Mouse (Mus musculus): ENCODE data around the gene Smtnl1. TPM values are rescaled to one million over a fixed set of nuclear protein-coding genes. Genes with fewer than 3 reads are reported as not detected.
A peak's percentile ranks its signal among the peaks of the same experiment; 100 is the strongest.

Gene Smtnl1
- 0.14 TPM in 1 of 2 replicates, not detected in the other for polyA plus RNA-seq (2015; fragmentation: Nextera tagmentation; extraction: Ambion mirVana)

GRCm38 (mm10) chr2:84822552-84822951, at the start of gene Smtnl1:
Gene Smtnl1 (minus strand): TSS chr2:84822652.
- no peaks in the 10 kb centered on the region for H3K9me3 ChIP-seq
- WGBS: 71% methylated on average over 13 of the region's 13 CpGs
- H3K9ac ChIP-seq (replicated peaks): no peak within 1 kb of the TSS
- H3K4me1 ChIP-seq: peaks cover 6% of the 10 kb centered on the region
- no peak for ATAC-seq (replicated peaks)
- no peaks in the 10 kb centered on the region for H3K36me3 ChIP-seq
- H3K4me3 ChIP-seq: no peak within 1 kb of the TSS
- no peak within 1 kb of the TSS for H3K4me2 ChIP-seq (replicated peaks)
- no peak within 1 kb of the TSS for H3K27ac ChIP-seq (replicated peaks)
- H3K27me3 ChIP-seq: no peaks in the 10 kb centered on the region

- peaks cover 45% of the 10 kb centered on the region for H3K4me1 ChIP-seq
- peaks cover 57% of the 10 kb centered on the region for H3K27me3 ChIP-seq
- H3K4me2 ChIP-seq (replicated peaks): no peak overlapping the region
- H3K36me3 ChIP-seq: no peaks in the 10 kb centered on the region; the same call in 1 of the 2 replicates
- H3K9ac ChIP-seq (replicated peaks): no peak overlapping the region
- H3K9me3 ChIP-seq: no peaks in the 10 kb centered on the region
- no peak overlapping the region for H3K27ac ChIP-seq (replicated peaks)
- ATAC-seq (replicated peaks): no peak
- H3K4me3 ChIP-seq: no peak overlapping the region
- 64% methylated on average over 4 of the region's 4 CpGs for WGBS
These were observed 48.2 kb upstream of the Smtnl1 start for GRCm38 (mm10) chr2:84870623-84871160.

GRCm38 (mm10) chr2:84868977-84869376, 46.5 kb upstream of the Smtnl1 start:
- peak; percentile 11; the same call in 1 of the 2 replicates for ATAC-seq (replicated peaks)
- H3K9ac ChIP-seq (replicated peaks): no peak overlapping the region
- no peak overlapping the region for H3K4me2 ChIP-seq (replicated peaks)
- peaks cover 48% of the 10 kb centered on the region for H3K4me1 ChIP-seq
- no peaks in the 10 kb centered on the region; the same call in 1 of the 2 replicates for H3K36me3 ChIP-seq
- no peak overlapping the region for H3K4me3 ChIP-seq
- peak overlapping the region; percentile 22 for H3K27ac ChIP-seq (replicated peaks)
- peaks cover 44% of the 10 kb centered on the region for H3K27me3 ChIP-seq
- 50% methylated on average over 2 of the region's 2 CpGs for WGBS
- no peaks in the 10 kb centered on the region for H3K9me3 ChIP-seq

GRCm38 (mm10) chr2:84868521-84868943, 46.1 kb upstream of the Smtnl1 start:
- WGBS: 2% methylated on average over 5 of the region's 5 CpGs
- no peaks in the 10 kb centered on the region; the same call in 1 of the 2 replicates for H3K36me3 ChIP-seq
- no peak overlapping the region for H3K9ac ChIP-seq (replicated peaks)
- H3K4me3 ChIP-seq: no peak overlapping the region
- H3K4me2 ChIP-seq (replicated peaks): no peak overlapping the region
- peak overlapping the region; percentile 22 for H3K27ac ChIP-seq (replicated peaks)
- H3K4me1 ChIP-seq: peaks cover 48% of the 10 kb centered on the region
- H3K9me3 ChIP-seq: no peaks in the 10 kb centered on the region
- peaks cover 39% of the 10 kb centered on the region for H3K27me3 ChIP-seq
- ATAC-seq (replicated peaks): no peak

GRCm38 (mm10) chr2:84865616-84866571, 43.4 kb upstream of the Smtnl1 start:
- Histone ChIP-seq H3K9me3 (no peaks in the 10 kb centered on the region), H3K4me1 (peaks cover 33% of the 10 kb centered on the region), H3K9ac (replicated peaks) (peak overlapping the region; percentile 51), H3K36me3 (no peaks in the 10 kb centered on the region), H3K27me3 (peaks cover 16% of the 10 kb centered on the region), H3K4me3 (peak overlapping the region; percentile 40), H3K27ac (replicated peaks) (peak overlapping the region; percentile 82), H3K4me2 (replicated peaks) (peak overlapping the region; percentile 74)
- peak; percentile 82 for ATAC-seq (replicated peaks)
- under 1% methylated on average over 46 of the region's 47 CpGs for WGBS

- Histone ChIP-seq H3K36me3 (no peaks in the 10 kb centered on the region), H3K4me1 (peaks cover 17% of the 10 kb centered on the region), H3K9me3 (no peaks in the 10 kb centered on the region), H3K4me3 (no peak overlapping the region), H3K27ac (replicated peaks) (no peak overlapping the region), H3K4me2 (replicated peaks) (no peak overlapping the region), H3K9ac (replicated peaks) (no peak overlapping the region), H3K27me3 (no peaks in the 10 kb centered on the region)
- WGBS: 74% methylated on average over 3 of the region's 3 CpGs
- no peak for ATAC-seq (replicated peaks)
These were observed 39.8 kb upstream of the Smtnl1 start for GRCm38 (mm10) chr2:84862231-84862630.

GRCm38 (mm10) chr2:84861430-84861829, 39.0 kb upstream of the Smtnl1 start:
- no peak for ATAC-seq (replicated peaks)
- Histone ChIP-seq H3K9ac (replicated peaks) (no peak overlapping the region), H3K9me3 (no peaks in the 10 kb centered on the region), H3K27ac (replicated peaks) (no peak overlapping the region), H3K4me2 (replicated peaks) (no peak overlapping the region), H3K36me3 (no peaks in the 10 kb centered on the region), H3K4me1 (peaks cover 13% of the 10 kb centered on the region), H3K4me3 (no peak overlapping the region), H3K27me3 (no peaks in the 10 kb centered on the region)
- WGBS: 85% methylated on average over 3 of the region's 3 CpGs

- Histone ChIP-seq H3K4me1 (peaks cover 2% of the 10 kb centered on the region; the same call in 1 of the 2 replicates), H3K27ac (replicated peaks) (no peak overlapping the region), H3K9ac (replicated peaks) (no peak overlapping the region), H3K36me3 (no peaks in the 10 kb centered on the region), H3K4me3 (no peak overlapping the region), H3K4me2 (replicated peaks) (no peak overlapping the region), H3K9me3 (no peaks in the 10 kb centered on the region), H3K27me3 (no peaks in the 10 kb centered on the region)
- ATAC-seq (replicated peaks): no peak
- 90% methylated on average over 7 of the region's 7 CpGs for WGBS
These were observed 37.7 kb upstream of the Smtnl1 start for GRCm38 (mm10) chr2:84859991-84860780.

- Histone ChIP-seq H3K9ac (replicated peaks) (no peak overlapping the region), H3K36me3 (no peaks in the 10 kb centered on the region), H3K27ac (replicated peaks) (no peak overlapping the region), H3K4me2 (replicated peaks) (no peak overlapping the region), H3K9me3 (no peaks in the 10 kb centered on the region), H3K27me3 (no peaks in the 10 kb centered on the region), H3K4me3 (no peak overlapping the region), H3K4me1 (no peaks in the 10 kb centered on the region)
- no peak for ATAC-seq (replicated peaks)
- 96% methylated on average over 1 of the region's 1 CpGs for WGBS
These were observed 36.1 kb upstream of the Smtnl1 start for GRCm38 (mm10) chr2:84858551-84858950.

GRCm38 (mm10) chr2:84855732-84856131, 33.3 kb upstream of the Smtnl1 start:
- 0 out of 2 replicates have a peak, but pooled peaks cover 2% of the 10 kb centered on the region for H3K4me1 ChIP-seq
- no peak overlapping the region for H3K4me3 ChIP-seq
- no peaks in the 10 kb centered on the region for H3K27me3 ChIP-seq
- peak; percentile 72 for ATAC-seq (replicated peaks)
- no peak overlapping the region for H3K27ac ChIP-seq (replicated peaks)
- no peak overlapping the region for H3K9ac ChIP-seq (replicated peaks)
- H3K9me3 ChIP-seq: no peaks in the 10 kb centered on the region
- no peaks in the 10 kb centered on the region for H3K36me3 ChIP-seq
- H3K4me2 ChIP-seq (replicated peaks): no peak overlapping the region
- 64% methylated on average over 2 of the region's 2 CpGs for WGBS

GRCm38 (mm10) chr2:84851130-84852040, 28.9 kb upstream of the Smtnl1 start:
- Histone ChIP-seq H3K4me2 (replicated peaks) (no peak overlapping the region), H3K4me1 (0 out of 2 replicates have a peak, but pooled peaks cover 2% of the 10 kb centered on the region), H3K9me3 (no peaks in the 10 kb centered on the region), H3K4me3 (no peak overlapping the region), H3K36me3 (no peaks in the 10 kb centered on the region), H3K27ac (replicated peaks) (no peak overlapping the region), H3K9ac (replicated peaks) (no peak overlapping the region), H3K27me3 (no peaks in the 10 kb centered on the region)
- no peak for ATAC-seq (replicated peaks)
- WGBS: 35% methylated on average over 23 of the region's 23 CpGs
